Mouse (Mus musculus): Measurements from ENCODE around the gene Rpl28. TPM values are rescaled to one million over a fixed set of nuclear protein-coding genes. Genes with fewer than 3 reads are reported as not detected.

Gene Rpl28
- polyA plus RNA-seq, 2 experiments, result 275 to 665 TPM

- TF ChIP-seq POLR2A (IDR thresholded peaks at IDR 0.05; ENCODE audit: borderline replicate concordance, extremely low read depth, insufficient read depth, insufficient read length), result no peak
- Histone ChIP-seq H3K36me3 (ENCODE audit: control insufficient read depth, insufficient read depth, low read length) (no peaks in the 10 kb centered on the region), H3K4me1 (ENCODE audit: control insufficient read depth, insufficient read depth, low read length) (no peaks in the 10 kb centered on the region), H3K4me2 (replicated peaks; ENCODE audit: low read depth, low read length, severe bottlenecking) (no peak overlapping the region), H3K27ac (replicated peaks; ENCODE audit: low read depth, low read length) (no peak overlapping the region), H3K27me3 (ENCODE audit: control insufficient read depth, insufficient read depth, low read length) (no peaks in the 10 kb centered on the region), H3K9ac (ENCODE audit: low read depth, low read length, severe bottlenecking) (no peak overlapping the region), H3K4me3 (replicated peaks; ENCODE audit: low read length) (no peak overlapping the region), H3K9me3 (ENCODE audit: control insufficient read depth, low read length) (no peaks in the 10 kb centered on the region)
- DNase-seq (ENCODE audit: low spot score) (no peak), ATAC-seq (ENCODE audit: low FRiP score, low read depth) (no peak)
- WGBS, result 56% methylated on average over 6 of the region's 6 CpGs
These were observed 29.7 kb downstream of the Rpl28 start for GRCm38 (mm10) chr7:4822162-4822907.

- TF ChIP-seq POLR2A (IDR thresholded peaks at IDR 0.05; ENCODE audit: borderline replicate concordance, extremely low read depth, insufficient read depth, insufficient read length), result no peak
- no peak overlapping the region for H3K27ac ChIP-seq (replicated peaks; ENCODE audit: low read depth, low read length)
- 44% methylated on average over 4 of the region's 4 CpGs for WGBS
- no peak overlapping the region for H3K9ac ChIP-seq (ENCODE audit: low read depth, low read length, severe bottlenecking)
- no peak for ATAC-seq (ENCODE audit: low FRiP score, low read depth)
- no peaks in the 10 kb centered on the region for H3K36me3 ChIP-seq (ENCODE audit: control insufficient read depth, insufficient read depth, low read length)
- no peaks in the 10 kb centered on the region for H3K4me1 ChIP-seq (ENCODE audit: control insufficient read depth, insufficient read depth, low read length)
- peaks cover 5% of the 10 kb centered on the region; the same call in 1 of the 2 replicates for H3K27me3 ChIP-seq (ENCODE audit: control insufficient read depth, insufficient read depth, low read length)
- H3K4me2 ChIP-seq (replicated peaks; ENCODE audit: low read depth, low read length, severe bottlenecking), result no peak overlapping the region
- H3K4me3 ChIP-seq (replicated peaks; ENCODE audit: low read length), result no peak overlapping the region
- no peak for DNase-seq (ENCODE audit: low spot score)
- no peaks in the 10 kb centered on the region for H3K9me3 ChIP-seq (ENCODE audit: control insufficient read depth, low read length)
These were observed 32.7 kb downstream of the Rpl28 start for GRCm38 (mm10) chr7:4825365-4825764.

GRCm38 (mm10) chr7:4830476-4830875 lies 37.8 kb downstream of the Rpl28 start:
- no peak overlapping the region for H3K4me3 ChIP-seq (replicated peaks; ENCODE audit: low read length)
- H3K9me3 ChIP-seq (ENCODE audit: control insufficient read depth, low read length), result no peaks in the 10 kb centered on the region
- 4% methylated on average over 12 of the region's 12 CpGs for WGBS
- no peaks in the 10 kb centered on the region for H3K4me1 ChIP-seq (ENCODE audit: control insufficient read depth, insufficient read depth, low read length)
- no peak overlapping the region for H3K4me2 ChIP-seq (replicated peaks; ENCODE audit: low read depth, low read length, severe bottlenecking)
- H3K27me3 ChIP-seq (ENCODE audit: control insufficient read depth, insufficient read depth, low read length), result peaks cover 37% of the 10 kb centered on the region
- H3K9ac ChIP-seq (ENCODE audit: low read depth, low read length, severe bottlenecking), result no peak overlapping the region
- DNase-seq (ENCODE audit: low spot score) (no peak), ATAC-seq (ENCODE audit: low FRiP score, low read depth) (no peak)
- no peak for TF ChIP-seq POLR2A (IDR thresholded peaks at IDR 0.05; ENCODE audit: borderline replicate concordance, extremely low read depth, insufficient read depth, insufficient read length)
- no peak overlapping the region for H3K27ac ChIP-seq (replicated peaks; ENCODE audit: low read depth, low read length)
- no peaks in the 10 kb centered on the region for H3K36me3 ChIP-seq (ENCODE audit: control insufficient read depth, insufficient read depth, low read length)

- Histone ChIP-seq H3K27ac (replicated peaks; ENCODE audit: low read depth, low read length) (no peak overlapping the region), H3K36me3 (ENCODE audit: control insufficient read depth, insufficient read depth, low read length) (no peaks in the 10 kb centered on the region), H3K4me3 (replicated peaks; ENCODE audit: low read length) (peak overlapping the region; percentile 43), H3K27me3 (ENCODE audit: control insufficient read depth, insufficient read depth, low read length) (peaks cover 58% of the 10 kb centered on the region), H3K4me1 (ENCODE audit: control insufficient read depth, insufficient read depth, low read length) (peaks cover 4% of the 10 kb centered on the region; the same call in 1 of the 2 replicates), H3K4me2 (replicated peaks; ENCODE audit: low read depth, low read length, severe bottlenecking) (peak overlapping the region; percentile 80), H3K9ac (ENCODE audit: low read depth, low read length, severe bottlenecking) (peak overlapping the region; percentile 40; the same call in 1 of the 2 replicates), H3K9me3 (ENCODE audit: control insufficient read depth, low read length) (no peaks in the 10 kb centered on the region)
- TF ChIP-seq POLR2A (IDR thresholded peaks at IDR 0.05; ENCODE audit: borderline replicate concordance, extremely low read depth, insufficient read depth, insufficient read length), result no peak
- 7% methylated on average over 27 of the region's 34 CpGs for WGBS
- ATAC-seq (ENCODE audit: low FRiP score, low read depth) (no peak), DNase-seq (ENCODE audit: low spot score) (no peak)
These were observed 43.1 kb downstream of the Rpl28 start for GRCm38 (mm10) chr7:4835631-4836327.

GRCm38 (mm10) chr7:4836351-4836792 lies 43.7 kb downstream of the Rpl28 start:
- H3K9ac ChIP-seq (ENCODE audit: low read depth, low read length, severe bottlenecking), result peak overlapping the region; percentile 40; the same call in 1 of the 2 replicates
- peak overlapping the region; percentile 80 for H3K4me2 ChIP-seq (replicated peaks; ENCODE audit: low read depth, low read length, severe bottlenecking)
- H3K4me1 ChIP-seq (ENCODE audit: control insufficient read depth, insufficient read depth, low read length), result peaks cover 4% of the 10 kb centered on the region; the same call in 1 of the 2 replicates
- H3K9me3 ChIP-seq (ENCODE audit: control insufficient read depth, low read length), result no peaks in the 10 kb centered on the region
- TF ChIP-seq POLR2A (IDR thresholded peaks at IDR 0.05; ENCODE audit: borderline replicate concordance, extremely low read depth, insufficient read depth, insufficient read length), result no peak
- DNase-seq (ENCODE audit: low spot score) (no peak), ATAC-seq (ENCODE audit: low FRiP score, low read depth) (no peak)
- WGBS, result 0% methylated on average over 43 of the region's 51 CpGs
- no peak overlapping the region for H3K27ac ChIP-seq (replicated peaks; ENCODE audit: low read depth, low read length)
- peaks cover 54% of the 10 kb centered on the region for H3K27me3 ChIP-seq (ENCODE audit: control insufficient read depth, insufficient read depth, low read length)
- H3K4me3 ChIP-seq (replicated peaks; ENCODE audit: low read length), result peak overlapping the region; percentile 43
- H3K36me3 ChIP-seq (ENCODE audit: control insufficient read depth, insufficient read depth, low read length), result no peaks in the 10 kb centered on the region
